Mouse (Mus musculus): Measurements from ENCODE around the gene Lrrc4c. TPM values are rescaled to one million over a fixed set of nuclear protein-coding genes. Genes with fewer than 3 reads are reported as not detected.

Lrrc4c gene
- 6.4 and 6.7 TPM in 2 replicates for polyA plus RNA-seq (2014; fragmentation: Nextera tagmentation; extraction: Ambion mirVana)

DNA sequence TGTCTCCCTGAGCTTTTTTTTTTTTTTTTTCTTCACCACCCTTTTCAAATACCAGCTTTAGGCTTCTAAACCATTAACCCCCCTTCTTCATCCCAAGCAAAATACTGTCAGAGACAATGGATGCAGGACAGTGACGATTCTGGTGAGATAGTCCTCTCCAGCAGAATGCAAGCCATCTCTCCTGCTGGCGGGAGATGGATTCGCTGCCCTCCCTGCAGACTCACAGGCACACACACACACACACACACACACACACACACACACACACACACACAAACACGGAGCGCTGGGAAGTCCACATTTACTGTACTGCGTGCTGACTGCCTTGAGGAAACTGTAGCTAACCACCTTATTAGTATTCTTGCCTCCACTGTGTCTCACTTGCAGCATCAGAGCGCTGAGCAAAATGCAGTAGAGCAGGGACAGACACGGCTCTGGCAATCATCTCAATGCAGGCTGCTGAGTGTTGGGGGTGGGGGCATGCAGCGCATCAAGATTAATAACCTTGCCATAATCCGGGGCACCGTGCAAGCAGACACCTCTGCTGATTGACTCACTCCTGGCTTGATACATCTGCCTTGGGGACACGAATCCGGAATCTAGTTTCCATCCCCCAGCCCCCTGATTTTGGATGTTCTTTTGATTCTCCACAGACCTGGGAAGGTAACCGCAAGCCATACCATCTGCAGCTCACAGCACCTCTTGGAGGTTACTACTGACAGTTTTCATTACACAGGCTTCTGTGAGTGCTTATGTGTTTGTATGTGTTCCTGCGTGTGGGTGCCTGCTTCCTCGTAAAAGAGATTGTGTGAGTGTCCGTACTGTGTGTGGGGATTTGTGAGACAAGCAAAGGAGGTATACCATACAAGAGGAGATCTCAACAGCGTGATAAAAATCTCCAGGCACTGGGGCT lies at the start of gene Lrrc4c:
Gene Lrrc4c, plus strand, starts transcription at position 783 of the 913 bp plus-strand sequence.
- no peaks in the 10 kb centered on the region for H3K9me3 ChIP-seq (ENCODE audit: control insufficient read depth, low read length)
- peak within 1 kb of the TSS; percentile 17 for H3K9ac ChIP-seq (ENCODE audit: low read length)
- H3K27me3 ChIP-seq (ENCODE audit: control insufficient read depth, insufficient read depth, low read length), result no peaks in the 10 kb centered on the region
- DNase-seq (ENCODE audit: low spot score), result peak; percentile 54
- H3K4me3 ChIP-seq (ENCODE audit: low read depth, low read length), result peak within 1 kb of the TSS; percentile 34
- H3K4me1 ChIP-seq (replicated peaks; ENCODE audit: control insufficient read depth, insufficient read depth, low read length), result peaks cover 2% of the 10 kb centered on the region; the same call in 1 of the 2 replicates
- no peaks in the 10 kb centered on the region for H3K36me3 ChIP-seq (ENCODE audit: control insufficient read depth, insufficient read depth, low read length)
- peak within 1 kb of the TSS; percentile 64 for H3K4me2 ChIP-seq (ENCODE audit: low read depth, low read length, severe bottlenecking)
- ATAC-seq (replicated peaks; ENCODE audit: low FRiP score), result peak; percentile 72
- whole genome bisulfite sequencing, result 5% methylated on average over 18 of the region's 18 CpGs
- no peak within 1 kb of the TSS for H3K27ac ChIP-seq (ENCODE audit: low read depth, low read length)

GRCm38 (mm10) chr2:96275061-96275460 lies 42.9 kb upstream of the Lrrc4c start:
- 88% methylated on average over 1 of the region's 1 CpGs for WGBS
- H3K27ac ChIP-seq (ENCODE audit: low read depth, low read length), result no peak overlapping the region
- no peaks in the 10 kb centered on the region for H3K9me3 ChIP-seq (ENCODE audit: control insufficient read depth, low read length)
- H3K27me3 ChIP-seq (ENCODE audit: control insufficient read depth, insufficient read depth, low read length), result no peaks in the 10 kb centered on the region
- H3K4me3 ChIP-seq (ENCODE audit: low read depth, low read length), result no peak overlapping the region
- DNase-seq (ENCODE audit: low spot score) (no peak), ATAC-seq (replicated peaks; ENCODE audit: low FRiP score) (no peak)
- H3K4me2 ChIP-seq (ENCODE audit: low read depth, low read length, severe bottlenecking), result no peak overlapping the region
- no peaks in the 10 kb centered on the region for H3K4me1 ChIP-seq (replicated peaks; ENCODE audit: control insufficient read depth, insufficient read depth, low read length)
- H3K36me3 ChIP-seq (ENCODE audit: control insufficient read depth, insufficient read depth, low read length), result no peaks in the 10 kb centered on the region
- H3K9ac ChIP-seq (ENCODE audit: low read length), result no peak overlapping the region

DNA sequence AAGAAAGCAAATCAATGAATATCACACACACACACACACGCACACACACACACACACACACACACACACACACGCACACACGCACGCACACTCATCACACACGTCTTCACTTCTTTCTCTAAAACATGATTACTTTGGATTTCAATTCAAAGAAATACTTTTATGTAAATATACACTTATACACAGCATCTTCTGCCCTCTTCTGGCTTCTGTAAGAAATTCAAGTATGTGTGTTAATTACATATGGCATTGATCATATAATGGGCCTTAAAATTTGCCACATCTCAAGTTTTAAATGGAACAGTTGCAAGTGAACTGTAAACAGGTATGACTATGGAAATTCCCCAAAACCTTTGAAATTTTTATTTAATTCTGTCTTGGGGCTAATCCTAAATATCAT lies 35.0 kb upstream of the Lrrc4c start:
- no peak overlapping the region for H3K9ac ChIP-seq (ENCODE audit: low read length)
- H3K9me3 ChIP-seq (ENCODE audit: control insufficient read depth, low read length), result no peaks in the 10 kb centered on the region
- H3K4me2 ChIP-seq (ENCODE audit: low read depth, low read length, severe bottlenecking), result no peak overlapping the region
- no peaks in the 10 kb centered on the region for H3K27me3 ChIP-seq (ENCODE audit: control insufficient read depth, insufficient read depth, low read length)
- 92% methylated on average over 5 of the region's 5 CpGs for WGBS
- no peak for DNase-seq (ENCODE audit: low spot score)
- no peak for ATAC-seq (replicated peaks; ENCODE audit: low FRiP score)
- no peak overlapping the region for H3K4me3 ChIP-seq (ENCODE audit: low read depth, low read length)
- no peak overlapping the region for H3K27ac ChIP-seq (ENCODE audit: low read depth, low read length)
- H3K36me3 ChIP-seq (ENCODE audit: control insufficient read depth, insufficient read depth, low read length), result no peaks in the 10 kb centered on the region
- H3K4me1 ChIP-seq (replicated peaks; ENCODE audit: control insufficient read depth, insufficient read depth, low read length), result no peaks in the 10 kb centered on the region

DNA sequence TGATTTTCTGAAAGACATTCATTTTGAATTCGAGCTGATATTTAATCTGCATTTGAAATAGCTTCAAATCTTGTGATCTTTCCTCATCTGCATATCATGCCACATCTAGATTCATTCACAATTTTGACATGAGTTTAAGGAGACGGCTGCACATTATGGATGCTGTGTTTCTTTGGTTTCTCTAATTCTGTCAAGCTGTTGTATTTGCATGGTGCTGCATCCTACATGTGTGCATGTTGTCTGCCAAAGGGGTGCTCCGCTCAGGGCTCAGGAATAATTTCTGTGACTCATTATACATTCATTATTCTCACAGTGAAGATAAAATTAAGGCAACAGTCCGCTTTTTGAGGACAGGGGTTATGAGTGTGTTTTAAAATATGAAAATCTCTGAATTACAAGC lies 30.5 kb upstream of the Lrrc4c start:
- no peaks in the 10 kb centered on the region for H3K9me3 ChIP-seq (ENCODE audit: control insufficient read depth, low read length)
- no peaks in the 10 kb centered on the region for H3K27me3 ChIP-seq (ENCODE audit: control insufficient read depth, insufficient read depth, low read length)
- no peak overlapping the region for H3K9ac ChIP-seq (ENCODE audit: low read length)
- no peak overlapping the region for H3K4me3 ChIP-seq (ENCODE audit: low read depth, low read length)
- H3K4me2 ChIP-seq (ENCODE audit: low read depth, low read length, severe bottlenecking), result no peak overlapping the region
- H3K36me3 ChIP-seq (ENCODE audit: control insufficient read depth, insufficient read depth, low read length), result no peaks in the 10 kb centered on the region
- WGBS, result 79% methylated on average over 4 of the region's 4 CpGs
- ATAC-seq (replicated peaks; ENCODE audit: low FRiP score) (no peak), DNase-seq (ENCODE audit: low spot score) (no peak)
- no peak overlapping the region for H3K27ac ChIP-seq (ENCODE audit: low read depth, low read length)
- no peaks in the 10 kb centered on the region for H3K4me1 ChIP-seq (replicated peaks; ENCODE audit: control insufficient read depth, insufficient read depth, low read length)

- Histone ChIP-seq H3K4me1 (replicated peaks; ENCODE audit: control insufficient read depth, insufficient read depth, low read length) (no peaks in the 10 kb centered on the region), H3K4me3 (ENCODE audit: low read depth, low read length) (no peak overlapping the region), H3K36me3 (ENCODE audit: control insufficient read depth, insufficient read depth, low read length) (no peaks in the 10 kb centered on the region), H3K9me3 (ENCODE audit: control insufficient read depth, low read length) (no peaks in the 10 kb centered on the region), H3K27me3 (ENCODE audit: control insufficient read depth, insufficient read depth, low read length) (no peaks in the 10 kb centered on the region), H3K9ac (ENCODE audit: low read length) (no peak overlapping the region), H3K27ac (ENCODE audit: low read depth, low read length) (no peak overlapping the region), H3K4me2 (ENCODE audit: low read depth, low read length, severe bottlenecking) (no peak overlapping the region)
- 69% methylated on average over 1 of the region's 1 CpGs for WGBS
- no peak for DNase-seq (ENCODE audit: low spot score)
- ATAC-seq (replicated peaks; ENCODE audit: low FRiP score), result no peak
Observed at GRCm38 (mm10) chr2:96290541-96290940, 27.4 kb upstream of the Lrrc4c start.

DNA sequence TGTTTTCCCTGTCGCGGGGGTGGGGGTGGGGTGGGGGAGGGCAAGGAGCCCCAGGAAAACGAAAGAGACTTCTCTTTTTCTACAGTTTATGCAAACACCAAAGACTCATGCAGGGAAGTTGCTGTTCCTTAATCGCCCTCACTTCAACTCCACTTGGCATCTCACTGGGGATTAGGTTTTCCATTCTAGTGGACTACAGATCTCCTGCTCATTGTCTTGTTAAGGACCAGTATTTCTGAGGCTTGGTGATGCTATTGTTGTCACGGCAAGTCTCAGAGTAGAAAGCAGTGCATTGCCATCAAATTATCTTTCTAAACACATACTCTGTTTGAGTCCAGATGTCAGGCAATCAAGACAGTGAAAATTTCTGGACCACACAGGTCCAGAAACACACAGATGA lies 2.9 kb upstream of the Lrrc4c start:
- no peak for DNase-seq (ENCODE audit: low spot score)
- H3K4me3 ChIP-seq (ENCODE audit: low read depth, low read length), result no peak overlapping the region
- H3K36me3 ChIP-seq (ENCODE audit: control insufficient read depth, insufficient read depth, low read length), result no peaks in the 10 kb centered on the region
- no peak overlapping the region for H3K4me2 ChIP-seq (ENCODE audit: low read depth, low read length, severe bottlenecking)
- H3K9ac ChIP-seq (ENCODE audit: low read length), result no peak overlapping the region
- no peaks in the 10 kb centered on the region for H3K9me3 ChIP-seq (ENCODE audit: control insufficient read depth, low read length)
- WGBS, result 5% methylated on average over 5 of the region's 5 CpGs
- no peak for ATAC-seq (replicated peaks; ENCODE audit: low FRiP score)
- no peak overlapping the region for H3K27ac ChIP-seq (ENCODE audit: low read depth, low read length)
- H3K4me1 ChIP-seq (replicated peaks; ENCODE audit: control insufficient read depth, insufficient read depth, low read length), result peaks cover 2% of the 10 kb centered on the region; the same call in 1 of the 2 replicates
- H3K27me3 ChIP-seq (ENCODE audit: control insufficient read depth, insufficient read depth, low read length), result no peaks in the 10 kb centered on the region

GRCm38 (mm10) chr2:96316531-96316930 lies 1.4 kb upstream of the Lrrc4c start:
- H3K27ac ChIP-seq (ENCODE audit: low read depth, low read length), result no peak overlapping the region
- no peaks in the 10 kb centered on the region for H3K36me3 ChIP-seq (ENCODE audit: control insufficient read depth, insufficient read depth, low read length)
- no peak overlapping the region for H3K4me2 ChIP-seq (ENCODE audit: low read depth, low read length, severe bottlenecking)
- ATAC-seq (replicated peaks; ENCODE audit: low FRiP score) (no peak), DNase-seq (ENCODE audit: low spot score) (no peak)
- no peak overlapping the region for H3K9ac ChIP-seq (ENCODE audit: low read length)
- H3K4me3 ChIP-seq (ENCODE audit: low read depth, low read length), result no peak overlapping the region
- H3K4me1 ChIP-seq (replicated peaks; ENCODE audit: control insufficient read depth, insufficient read depth, low read length), result peaks cover 2% of the 10 kb centered on the region; the same call in 1 of the 2 replicates
- H3K27me3 ChIP-seq (ENCODE audit: control insufficient read depth, insufficient read depth, low read length), result no peaks in the 10 kb centered on the region
- no peaks in the 10 kb centered on the region for H3K9me3 ChIP-seq (ENCODE audit: control insufficient read depth, low read length)
- 28% methylated on average over 1 of the region's 1 CpGs for WGBS

DNA sequence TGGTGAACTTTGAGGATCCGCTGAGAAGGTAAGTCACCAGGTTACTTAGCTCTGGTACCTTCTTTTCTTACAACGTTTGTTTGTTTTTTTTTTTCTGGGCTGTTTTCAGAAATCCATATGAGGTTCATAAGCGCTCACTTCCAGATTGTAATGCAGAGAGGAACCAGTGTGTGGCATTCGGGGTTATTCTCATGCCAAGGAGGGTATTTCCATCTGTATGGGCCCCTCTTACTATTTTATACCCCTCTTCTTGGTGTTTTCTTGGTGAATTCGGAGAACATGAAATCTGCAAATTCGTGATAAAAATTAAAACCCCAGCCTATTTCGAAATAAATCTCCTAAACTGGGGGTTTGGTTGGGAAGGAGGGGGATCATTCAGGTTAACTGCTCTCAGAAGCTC lies 587 bp downstream of the Lrrc4c start:
- Histone ChIP-seq H3K27ac (ENCODE audit: low read depth, low read length) (no peak overlapping the region), H3K27me3 (ENCODE audit: control insufficient read depth, insufficient read depth, low read length) (no peaks in the 10 kb centered on the region), H3K9me3 (ENCODE audit: control insufficient read depth, low read length) (no peaks in the 10 kb centered on the region), H3K4me2 (ENCODE audit: low read depth, low read length, severe bottlenecking) (peak overlapping the region; percentile 64), H3K4me3 (ENCODE audit: low read depth, low read length) (peak overlapping the region; percentile 34), H3K36me3 (ENCODE audit: control insufficient read depth, insufficient read depth, low read length) (no peaks in the 10 kb centered on the region), H3K4me1 (replicated peaks; ENCODE audit: control insufficient read depth, insufficient read depth, low read length) (peaks cover 2% of the 10 kb centered on the region; the same call in 1 of the 2 replicates), H3K9ac (ENCODE audit: low read length) (no peak overlapping the region)
- 8% methylated on average over 7 of the region's 7 CpGs for WGBS
- DNase-seq (ENCODE audit: low spot score) (no peak), ATAC-seq (replicated peaks; ENCODE audit: low FRiP score) (no peak)

Data from forebrain, embryonic 11.5 days (tissue).